Mouse (Mus musculus): ENCODE data around the gene Gpx4. TPM values are rescaled to one million over a fixed set of nuclear protein-coding genes. Genes with fewer than 3 reads are reported as not detected.
A peak's percentile ranks its signal among the peaks of the same experiment; 100 is the strongest.
"Not testable (repeated sequence)": the region's sequence is repeated elsewhere in the genome, so short reads cannot be mapped to it uniquely, and the experiment has no call there.

Gpx4 gene
- polyA plus RNA-seq, 1 experiment from 2014 or later = 499 TPM

DNA sequence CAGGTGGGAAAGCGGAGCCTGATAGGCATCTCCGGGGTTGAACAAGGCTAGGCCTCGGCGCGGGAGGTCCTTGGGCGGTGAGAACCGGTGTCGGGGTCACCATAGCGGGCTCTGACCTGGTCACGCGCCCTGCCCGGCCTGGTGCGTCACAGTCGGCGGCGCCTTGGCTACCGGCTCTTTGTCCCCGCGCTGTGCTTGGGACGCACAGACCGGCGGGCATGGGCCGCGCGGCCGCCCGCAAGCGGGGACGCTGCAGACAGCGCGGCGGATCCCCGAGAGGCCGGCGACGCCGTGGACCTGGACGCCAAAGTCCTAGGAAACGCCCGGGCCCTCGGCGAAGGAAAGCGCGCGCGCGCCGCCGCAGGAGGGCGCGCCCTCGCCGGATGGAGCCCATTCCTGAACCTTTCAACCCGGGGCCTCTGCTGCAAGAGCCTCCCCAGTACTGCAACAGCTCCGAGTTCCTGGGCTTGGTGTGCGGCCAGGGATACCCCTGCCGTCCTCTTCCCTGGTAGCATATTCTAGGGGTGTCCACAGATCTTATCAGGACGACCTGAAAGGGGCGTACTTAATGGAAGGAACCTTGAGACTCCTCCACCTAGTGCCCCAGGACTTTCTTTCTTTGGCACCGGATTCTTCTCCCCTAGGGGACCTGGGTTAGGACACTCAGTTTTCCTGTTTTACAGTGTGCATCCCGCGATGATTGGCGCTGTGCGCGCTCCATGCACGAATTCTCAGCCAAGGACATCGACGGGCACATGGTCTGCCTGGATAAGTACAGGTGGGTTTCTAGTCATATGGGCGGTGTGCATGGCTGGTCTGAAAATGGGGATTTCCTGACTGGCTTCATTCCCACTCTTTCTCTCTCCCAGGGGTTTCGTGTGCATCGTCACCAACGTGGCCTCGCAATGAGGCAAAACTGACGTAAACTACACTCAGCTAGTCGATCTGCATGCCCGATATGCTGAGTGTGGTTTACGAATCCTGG lies 7.2 kb downstream of the Gpx4 start:
- H3K36me3 ChIP-seq = peaks cover 29% of the 10 kb centered on the region
- no peaks in the 10 kb centered on the region for H3K9me3 ChIP-seq
- H3K9ac ChIP-seq = peak overlapping the region; percentile 94
- no peaks in the 10 kb centered on the region for H3K27me3 ChIP-seq (replicated peaks)
- peak overlapping the region; percentile 91 for H3K4me3 ChIP-seq
- 2% methylated on average over 76 of the region's 77 CpGs for WGBS
- peak; percentile 49 for ATAC-seq (ENCODE audit: low FRiP score, low read depth)
- peak overlapping the region; percentile 94 for H3K27ac ChIP-seq
- peak overlapping the region; percentile 72 for H3K4me2 ChIP-seq (replicated peaks)
- H3K4me1 ChIP-seq = peaks cover 22% of the 10 kb centered on the region

DNA sequence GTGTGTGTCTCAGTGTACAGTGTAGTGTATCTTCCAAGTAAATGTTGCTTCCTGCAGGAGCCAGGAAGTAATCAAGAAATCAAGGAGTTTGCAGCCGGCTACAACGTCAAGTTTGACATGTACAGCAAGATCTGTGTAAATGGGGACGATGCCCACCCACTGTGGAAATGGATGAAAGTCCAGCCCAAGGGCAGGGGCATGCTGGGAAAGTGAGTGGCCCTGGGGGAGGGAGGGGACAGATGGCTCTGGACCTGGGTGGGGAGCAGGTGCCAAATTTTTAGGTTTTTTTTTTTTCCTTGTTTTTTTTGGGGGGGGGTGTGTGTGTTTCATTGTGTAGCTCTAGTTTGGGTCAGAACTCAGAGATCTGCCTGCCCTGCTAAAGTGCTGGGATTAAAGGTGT lies 7.9 kb downstream of the Gpx4 start:
- 38% methylated on average over 3 of the region's 3 CpGs for WGBS
- Histone ChIP-seq H3K4me1 (peaks cover 22% of the 10 kb centered on the region), H3K4me3 (peak overlapping the region; percentile 91), H3K4me2 (replicated peaks) (peak overlapping the region; percentile 72), H3K36me3 (peaks cover 34% of the 10 kb centered on the region), H3K9ac (peak overlapping the region; percentile 94; the same call in 1 of the 2 replicates)
- not testable (repeated sequence) for H3K9me3 ChIP-seq; ATAC-seq (ENCODE audit: low FRiP score, low read depth); H3K27me3 ChIP-seq (replicated peaks); H3K27ac ChIP-seq

DNA sequence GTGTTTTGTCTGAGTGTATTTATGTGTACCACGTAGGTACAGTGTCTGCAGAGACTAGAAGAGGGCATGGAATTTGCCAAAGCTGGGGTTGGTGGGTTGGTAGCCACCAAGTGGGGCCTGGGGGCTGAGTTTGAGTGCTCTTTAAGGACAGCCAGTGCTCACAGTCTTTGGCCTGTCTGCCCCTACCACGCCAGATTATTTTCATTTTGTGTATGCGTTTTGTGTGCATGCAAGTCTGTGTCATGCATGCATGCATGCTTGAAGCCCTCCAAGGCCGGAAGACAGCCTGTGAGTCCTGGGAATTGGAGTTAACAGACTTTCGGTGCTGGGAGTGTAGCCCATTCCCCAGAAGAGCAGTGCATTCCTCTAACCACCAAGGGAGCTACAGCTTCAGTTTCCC lies 8.4 kb downstream of the Gpx4 start:
- H3K27me3 ChIP-seq (replicated peaks) = no peaks in the 10 kb centered on the region
- ATAC-seq (ENCODE audit: low FRiP score, low read depth) = no peak
- peaks cover 38% of the 10 kb centered on the region for H3K36me3 ChIP-seq
- WGBS = 87% methylated on average over 5 of the region's 5 CpGs
- peak overlapping the region; percentile 8; the same call in 1 of the 2 replicates for H3K4me3 ChIP-seq
- no peaks in the 10 kb centered on the region for H3K9me3 ChIP-seq
- peaks cover 22% of the 10 kb centered on the region for H3K4me1 ChIP-seq
- peak overlapping the region; percentile 42; the same call in 1 of the 2 replicates for H3K9ac ChIP-seq
- peak overlapping the region; percentile 72 for H3K4me2 ChIP-seq (replicated peaks)
- no peak overlapping the region for H3K27ac ChIP-seq

DNA sequence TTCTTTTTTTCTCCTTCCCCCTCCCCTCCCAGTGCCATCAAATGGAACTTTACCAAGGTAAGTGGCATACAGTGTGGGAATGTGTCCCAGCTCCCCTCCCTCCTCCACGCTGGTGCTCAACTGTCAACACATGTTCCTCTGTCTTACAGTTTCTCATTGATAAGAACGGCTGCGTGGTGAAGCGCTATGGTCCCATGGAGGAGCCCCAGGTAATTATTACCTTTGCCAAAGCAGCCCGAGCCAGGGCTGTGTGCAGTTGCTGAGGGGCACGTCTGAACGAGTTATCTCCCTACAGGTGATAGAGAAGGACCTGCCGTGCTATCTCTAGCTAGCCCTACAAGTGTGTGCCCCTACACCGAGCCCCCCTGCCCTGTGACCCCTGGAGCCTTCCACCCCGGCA lies 8.9 kb downstream of the Gpx4 start:
- H3K36me3 ChIP-seq = peaks cover 44% of the 10 kb centered on the region
- ATAC-seq (ENCODE audit: low FRiP score, low read depth) = no peak
- no peaks in the 10 kb centered on the region for H3K9me3 ChIP-seq
- no peak overlapping the region for H3K9ac ChIP-seq
- peak overlapping the region; percentile 72; the same call in 1 of the 2 replicates for H3K4me2 ChIP-seq (replicated peaks)
- 92% methylated on average over 9 of the region's 10 CpGs for WGBS
- no peak overlapping the region for H3K27ac ChIP-seq
- H3K4me1 ChIP-seq = peaks cover 22% of the 10 kb centered on the region
- H3K4me3 ChIP-seq = no peak overlapping the region
- no peaks in the 10 kb centered on the region for H3K27me3 ChIP-seq (replicated peaks)

DNA sequence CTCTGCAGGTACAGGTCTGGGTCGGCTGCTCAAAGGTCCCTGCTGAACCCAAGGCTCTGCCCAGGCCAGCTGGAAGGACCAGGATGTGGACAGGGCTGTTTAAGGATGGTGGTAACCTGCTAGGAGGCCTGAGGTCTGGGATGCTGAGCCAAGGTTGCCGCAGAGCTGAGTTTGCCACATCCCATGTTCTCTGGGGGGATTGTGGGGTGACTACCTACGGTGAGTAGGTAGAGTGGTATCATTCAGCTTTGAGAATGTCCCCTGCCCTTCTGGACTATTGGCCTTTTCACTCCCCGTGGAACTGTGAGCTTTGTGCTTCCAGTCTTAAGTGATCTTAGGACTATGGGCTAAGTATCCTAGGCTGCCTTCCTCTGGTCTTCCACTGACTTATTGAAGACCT lies 9.5 kb downstream of the Gpx4 start:
- no peak for ATAC-seq (ENCODE audit: low FRiP score, low read depth)
- no peak overlapping the region for H3K9ac ChIP-seq
- no peak overlapping the region for H3K4me2 ChIP-seq (replicated peaks)
- H3K4me1 ChIP-seq = peaks cover 18% of the 10 kb centered on the region
- peaks cover 50% of the 10 kb centered on the region for H3K36me3 ChIP-seq
- no peak overlapping the region for H3K27ac ChIP-seq
- H3K27me3 ChIP-seq (replicated peaks) = no peaks in the 10 kb centered on the region
- WGBS = 92% methylated on average over 4 of the region's 4 CpGs
- H3K9me3 ChIP-seq = no peaks in the 10 kb centered on the region
- no peak overlapping the region for H3K4me3 ChIP-seq

- no peaks in the 10 kb centered on the region for H3K27me3 ChIP-seq (replicated peaks)
- no peak overlapping the region for H3K4me2 ChIP-seq (replicated peaks)
- peaks cover 56% of the 10 kb centered on the region for H3K36me3 ChIP-seq
- no peak overlapping the region for H3K27ac ChIP-seq
- ATAC-seq (ENCODE audit: low FRiP score, low read depth) = no peak
- H3K9me3 ChIP-seq = no peaks in the 10 kb centered on the region
- WGBS = 93% methylated on average over 27 of the region's 27 CpGs
- H3K9ac ChIP-seq = no peak overlapping the region
- no peak overlapping the region for H3K4me3 ChIP-seq
- H3K4me1 ChIP-seq = peaks cover 14% of the 10 kb centered on the region
Measured at GRCm38 (mm10) chr10:80056976-80057682, 10.2 kb downstream of the Gpx4 start.

- WGBS = 82% methylated on average over 30 of the region's 30 CpGs
- no peak overlapping the region; the same call in 1 of the 2 replicates for H3K4me2 ChIP-seq (replicated peaks)
- peaks cover 63% of the 10 kb centered on the region for H3K36me3 ChIP-seq
- H3K9ac ChIP-seq = no peak overlapping the region
- no peaks in the 10 kb centered on the region for H3K9me3 ChIP-seq
- no peak overlapping the region for H3K4me3 ChIP-seq
- ATAC-seq (ENCODE audit: low FRiP score, low read depth) = no peak
- no peak overlapping the region for H3K27ac ChIP-seq
- H3K27me3 ChIP-seq (replicated peaks) = no peaks in the 10 kb centered on the region
- H3K4me1 ChIP-seq = peaks cover 13% of the 10 kb centered on the region
Measured at GRCm38 (mm10) chr10:80057683-80058326, 10.8 kb downstream of the Gpx4 start.

DNA sequence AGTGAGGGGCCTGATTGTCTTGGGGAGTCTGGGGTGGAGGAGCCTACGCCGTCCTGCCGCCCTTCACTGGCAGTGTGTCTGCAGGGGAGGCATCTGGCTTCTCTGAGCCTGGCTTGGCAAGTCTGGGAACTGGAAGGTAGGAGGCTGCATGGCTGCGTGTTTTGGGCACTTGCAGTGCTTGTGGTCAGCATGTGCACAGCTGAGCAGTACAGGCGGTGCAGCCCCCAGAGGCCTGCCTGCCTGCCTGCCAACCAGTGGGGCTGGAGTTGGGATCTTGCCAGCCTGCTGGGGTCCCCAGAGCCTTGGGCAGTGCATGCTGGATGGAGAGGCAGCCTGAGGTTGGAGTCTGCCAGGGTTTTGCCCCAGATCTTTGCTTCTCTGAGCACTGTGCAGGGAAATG lies 16.1 kb downstream of the Gpx4 start:
- ATAC-seq (ENCODE audit: low FRiP score, low read depth) = no peak
- Histone ChIP-seq H3K9ac (no peak overlapping the region), H3K27ac (no peak overlapping the region), H3K4me3 (no peak overlapping the region), H3K4me2 (replicated peaks) (no peak overlapping the region), H3K36me3 (peaks cover 64% of the 10 kb centered on the region), H3K27me3 (replicated peaks) (no peaks in the 10 kb centered on the region), H3K4me1 (no peaks in the 10 kb centered on the region), H3K9me3 (no peaks in the 10 kb centered on the region)
- WGBS = 89% methylated on average over 5 of the region's 5 CpGs

DNA sequence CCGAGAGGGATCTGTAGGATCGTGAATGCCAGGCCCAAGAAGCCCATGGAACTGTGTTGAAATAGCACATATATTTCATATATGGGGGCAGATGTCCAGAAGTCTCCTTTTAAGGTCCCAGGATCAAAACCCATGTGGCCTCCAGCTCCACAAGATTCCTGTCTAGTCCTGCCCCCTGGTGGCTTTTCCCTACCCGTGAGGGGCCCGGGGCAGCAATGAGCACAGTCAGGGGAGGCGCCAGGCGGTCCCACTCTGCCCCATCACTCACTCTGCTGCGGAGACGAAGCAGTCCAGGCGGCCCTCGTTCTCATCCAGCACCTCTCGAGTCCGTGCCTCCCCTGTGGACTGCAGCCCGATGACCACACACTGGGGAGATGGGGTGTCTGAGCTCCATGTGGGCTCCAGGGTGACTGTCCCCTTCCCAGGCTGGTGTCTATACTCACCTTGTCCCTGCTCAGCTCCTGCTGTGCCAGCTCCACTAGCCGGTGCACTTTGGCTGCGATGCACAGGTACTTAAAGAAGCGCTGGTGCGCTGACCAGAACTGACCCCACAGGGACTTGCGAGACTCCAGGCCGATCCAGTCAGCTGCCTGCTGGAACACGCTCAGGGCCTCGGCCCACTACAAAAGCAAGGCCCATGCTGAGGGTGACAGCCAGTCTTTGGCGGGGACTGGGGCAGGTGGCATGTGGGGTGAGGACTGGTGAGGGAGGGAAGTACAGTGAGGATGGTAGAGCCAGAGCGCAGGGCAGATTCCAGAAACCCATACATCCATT lies 17.1 kb downstream of the Gpx4 start:
- peaks cover 57% of the 10 kb centered on the region for H3K36me3 ChIP-seq
- H3K27ac ChIP-seq = no peak overlapping the region
- no peak for ATAC-seq (ENCODE audit: low FRiP score, low read depth)
- no peak overlapping the region for H3K9ac ChIP-seq
- WGBS = 77% methylated on average over 23 of the region's 23 CpGs
- H3K9me3 ChIP-seq = no peaks in the 10 kb centered on the region
- H3K4me3 ChIP-seq = no peak overlapping the region
- H3K4me2 ChIP-seq (replicated peaks) = no peak overlapping the region
- no peaks in the 10 kb centered on the region for H3K27me3 ChIP-seq (replicated peaks)
- H3K4me1 ChIP-seq = no peaks in the 10 kb centered on the region

DNA sequence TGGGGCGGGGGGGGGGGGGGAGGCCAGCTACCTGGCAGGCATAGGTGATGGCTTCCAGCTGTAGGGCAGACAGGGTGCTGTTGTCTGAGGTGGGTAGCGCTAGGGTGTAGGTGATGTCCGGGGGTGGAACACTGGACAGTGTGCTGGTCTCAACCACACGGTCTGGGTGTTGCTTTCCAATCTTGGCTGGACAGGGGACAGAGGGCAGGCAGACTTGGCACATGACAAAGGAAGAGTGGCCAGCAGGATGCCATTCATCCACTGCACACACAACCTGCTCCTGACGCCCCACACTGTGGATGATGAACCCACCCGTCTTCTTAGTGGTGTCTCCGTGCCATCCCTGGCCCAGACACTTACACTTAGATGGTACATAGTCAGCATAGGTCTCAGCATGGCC lies 22.3 kb downstream of the Gpx4 start:
- Histone ChIP-seq H3K4me3 (no peak overlapping the region), H3K27me3 (replicated peaks) (no peaks in the 10 kb centered on the region), H3K36me3 (peaks cover 9% of the 10 kb centered on the region), H3K4me1 (0 out of 2 replicates have a peak, but pooled peaks cover 8% of the 10 kb centered on the region), H3K9ac (no peak overlapping the region), H3K9me3 (no peaks in the 10 kb centered on the region), H3K27ac (no peak overlapping the region), H3K4me2 (replicated peaks) (no peak overlapping the region)
- 96% methylated on average over 6 of the region's 7 CpGs for WGBS
- no peak for ATAC-seq (ENCODE audit: low FRiP score, low read depth)

DNA sequence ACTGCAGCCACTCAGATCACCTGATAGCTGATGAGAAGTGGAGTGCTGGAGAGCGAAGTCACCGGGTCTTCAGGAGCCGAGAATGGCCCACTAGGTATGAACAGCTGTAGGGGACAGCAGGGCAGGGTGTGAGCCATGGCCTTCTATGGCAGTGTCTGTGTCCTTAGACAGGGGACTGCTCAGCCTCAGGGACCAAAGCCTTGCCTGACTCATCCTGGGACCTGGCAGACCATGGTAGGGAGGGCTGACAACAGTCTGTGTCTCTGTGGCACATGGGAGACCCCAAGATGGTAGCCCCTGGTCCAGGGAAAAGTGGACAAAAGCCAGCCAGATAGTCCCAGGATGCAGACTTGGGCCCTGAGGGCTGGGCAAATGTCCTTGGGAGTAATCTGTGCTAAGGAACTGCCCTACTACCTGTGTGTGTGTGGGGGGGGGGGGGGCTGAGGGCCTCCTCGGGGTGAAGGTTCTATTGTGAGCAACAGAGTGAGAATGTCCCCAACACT lies 23.0 kb downstream of the Gpx4 start:
- Histone ChIP-seq H3K4me1 (0 out of 2 replicates have a peak, but pooled peaks cover 8% of the 10 kb centered on the region), H3K36me3 (peaks cover 7% of the 10 kb centered on the region), H3K4me2 (replicated peaks) (no peak overlapping the region), H3K4me3 (no peak overlapping the region), H3K9me3 (no peaks in the 10 kb centered on the region), H3K27ac (no peak overlapping the region), H3K9ac (no peak overlapping the region), H3K27me3 (replicated peaks) (no peaks in the 10 kb centered on the region)
- 90% methylated on average over 4 of the region's 4 CpGs for WGBS
- ATAC-seq (ENCODE audit: low FRiP score, low read depth) = no peak

Measured in neural tube, embryonic 12.5 days (tissue).